Mouse (Mus musculus) heart, postnatal 0 days (tissue): ENCODE results near the gene Mtmr12.

Experiments
- CTCF ChIP-seq: IDR thresholded peaks from 2 replicates; pipeline ENCODE4 v1.5.1; 2016; ENCODE audit warnings: antibody characterized with exemption, control low read depth, low read depth
- EP300 ChIP-seq: IDR thresholded peaks from 2 replicates; pipeline ENCODE4 v1.6.1; 2016; ENCODE audit warnings: antibody characterized with exemption, low read depth

DNA sequence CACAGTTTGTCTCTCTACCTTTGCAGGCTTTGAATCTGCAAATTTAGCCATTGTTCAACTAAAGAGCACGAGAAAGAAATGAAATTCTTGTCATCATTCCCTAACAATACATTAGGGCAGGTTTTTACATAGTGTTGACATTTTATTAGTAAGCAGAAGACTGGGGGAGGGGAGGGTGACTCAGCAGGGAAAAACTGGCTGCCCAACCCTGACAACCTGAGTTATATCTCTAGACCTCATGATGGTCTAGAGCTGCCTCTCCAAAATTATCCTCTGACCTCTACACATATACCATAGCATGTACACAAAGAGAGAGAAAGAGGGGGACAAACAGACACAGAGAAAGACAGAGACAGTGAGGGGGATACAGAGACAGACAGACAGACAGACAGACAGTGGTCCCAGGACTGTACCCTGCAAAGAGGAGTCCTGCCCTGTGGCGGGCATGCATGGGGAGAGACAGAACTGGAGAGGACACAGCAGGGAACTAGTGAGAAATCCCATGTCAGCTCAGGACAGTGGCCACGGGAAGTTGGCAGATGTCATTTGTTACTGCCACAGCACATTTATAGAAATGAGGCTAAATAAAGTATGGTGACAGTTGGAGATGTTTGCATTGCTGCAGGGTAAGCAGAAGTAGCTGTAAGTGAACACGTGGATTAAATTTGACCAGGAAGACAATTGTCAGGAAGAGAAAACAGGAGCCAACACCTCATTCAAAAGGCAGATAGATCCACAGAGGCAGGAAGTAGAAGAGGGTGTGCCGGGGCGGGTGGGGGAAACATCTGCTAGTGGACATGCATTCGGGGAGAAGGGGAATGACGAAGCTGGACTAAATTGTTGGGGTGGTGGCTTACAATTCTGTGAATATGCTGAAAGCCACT lies 101.6 kb downstream of the Mtmr12 start:
- TF ChIP-seq CTCF: no peak
- TF ChIP-seq EP300: no peak
